Mouse (Mus musculus): ENCODE measurements at regions not wholly inside any gene's neighbourhood (a gene's known extent, or its start where the extent isn't known, plus 50 kb on each side); places are given as distances from the start of the nearest gene placed in this dataset.
"Not testable (repeated sequence)": the region's sequence is repeated elsewhere in the genome, so short reads cannot be mapped to it uniquely, and the experiment has no call there.

DNA sequence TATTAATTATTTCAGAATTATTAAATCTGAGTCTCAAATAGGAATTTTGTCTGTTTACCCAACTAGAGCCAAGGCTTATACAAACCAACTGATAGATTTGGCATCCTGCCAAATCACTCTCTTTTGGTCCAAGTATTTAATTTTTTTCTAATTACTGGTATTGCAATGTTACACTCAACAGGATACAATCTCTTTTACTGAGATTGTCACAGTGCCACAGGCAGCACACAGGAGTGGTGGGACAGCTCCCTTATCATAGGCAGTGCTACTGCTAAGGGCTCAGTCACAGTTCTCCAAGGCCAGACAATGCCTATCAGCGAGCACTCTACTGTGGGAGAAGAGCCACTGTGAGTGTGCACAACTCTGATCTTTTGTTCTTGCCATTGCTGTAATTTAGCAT lies 396.9 kb downstream of the Med10 start:
- DNase-seq (ENCODE audit: low spot score), result no peak

DNA sequence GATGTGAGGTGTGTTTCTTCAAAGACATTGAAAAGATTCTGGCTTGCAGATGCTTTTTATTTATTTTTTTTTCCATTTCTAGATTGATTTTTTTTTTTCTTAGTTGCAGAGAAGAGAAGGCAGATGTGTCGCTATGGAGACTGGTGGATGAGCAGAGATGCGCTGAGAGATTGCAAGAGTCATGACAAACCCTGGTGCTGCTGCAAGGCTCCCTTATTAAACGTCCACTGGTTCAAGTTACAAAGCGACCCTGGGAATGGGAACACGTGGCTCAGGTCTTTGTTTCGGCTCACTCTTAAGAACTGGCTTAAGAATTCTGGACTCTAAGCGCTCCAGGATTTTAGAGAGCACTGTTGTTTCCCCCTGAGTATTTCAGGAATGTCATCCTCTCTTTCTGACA lies 403.1 kb downstream of the Med10 start:
- no peak for DNase-seq (ENCODE audit: low spot score)

DNA sequence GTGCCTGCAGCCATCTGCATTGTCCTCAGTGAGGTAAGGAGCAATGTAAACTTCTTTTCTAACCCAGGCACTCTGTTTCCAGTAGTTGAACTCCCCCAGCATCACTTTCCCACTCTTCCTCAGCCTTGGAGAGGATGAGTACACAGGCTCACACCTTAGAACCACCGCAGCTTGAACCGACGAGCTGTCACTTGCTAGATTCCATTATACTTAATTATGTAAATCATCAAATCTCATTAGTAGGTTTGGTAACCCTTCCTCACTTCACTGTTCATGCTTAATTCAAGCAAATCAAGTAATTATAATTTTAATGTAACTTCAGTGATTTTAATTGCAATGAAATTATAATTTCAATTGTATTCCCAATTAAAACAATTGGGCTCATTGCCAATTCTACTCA lies 408.0 kb downstream of the Med10 start:
- DNase-seq (ENCODE audit: low spot score), result no peak

DNA sequence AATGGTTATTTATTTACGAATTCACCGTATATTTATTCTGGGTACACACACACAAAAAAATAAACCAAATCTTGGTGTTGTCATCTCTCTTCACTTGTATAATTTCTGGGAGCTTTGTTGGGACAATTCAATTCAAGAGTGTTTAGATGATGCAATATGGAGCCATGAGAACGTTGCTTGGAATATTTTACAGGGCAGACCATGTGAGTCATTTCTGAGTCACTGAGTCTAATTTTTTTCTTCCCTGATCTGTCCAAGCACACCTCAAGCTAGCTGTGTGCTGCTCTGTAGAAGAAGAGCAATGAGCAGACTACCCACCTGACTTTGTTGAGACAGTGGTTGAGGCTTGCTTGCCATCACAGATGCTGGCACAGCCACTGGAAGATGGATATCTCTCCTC lies 410.8 kb downstream of the Med10 start:
- no peak for DNase-seq (ENCODE audit: low spot score)

DNA sequence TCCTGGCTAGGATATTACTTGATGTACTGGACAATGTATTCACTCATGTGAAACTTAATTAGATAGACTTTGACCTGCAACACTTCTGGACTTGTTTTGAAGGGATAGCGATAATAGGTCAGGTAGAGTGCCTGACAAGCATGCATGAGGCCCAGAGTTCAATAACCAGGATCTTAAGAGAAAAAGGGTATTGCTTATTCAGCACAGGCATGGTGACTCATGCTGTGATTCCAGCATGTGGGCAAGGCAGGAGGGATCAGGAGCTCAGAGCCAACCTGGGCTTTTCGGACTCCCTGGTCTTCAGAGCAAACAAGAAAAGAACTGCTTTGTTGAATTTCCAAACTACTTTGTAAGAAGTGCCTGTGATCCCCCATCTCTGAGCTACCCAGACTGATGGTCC lies 411.4 kb downstream of the Med10 start:
- no peak for DNase-seq (ENCODE audit: low spot score)

DNA sequence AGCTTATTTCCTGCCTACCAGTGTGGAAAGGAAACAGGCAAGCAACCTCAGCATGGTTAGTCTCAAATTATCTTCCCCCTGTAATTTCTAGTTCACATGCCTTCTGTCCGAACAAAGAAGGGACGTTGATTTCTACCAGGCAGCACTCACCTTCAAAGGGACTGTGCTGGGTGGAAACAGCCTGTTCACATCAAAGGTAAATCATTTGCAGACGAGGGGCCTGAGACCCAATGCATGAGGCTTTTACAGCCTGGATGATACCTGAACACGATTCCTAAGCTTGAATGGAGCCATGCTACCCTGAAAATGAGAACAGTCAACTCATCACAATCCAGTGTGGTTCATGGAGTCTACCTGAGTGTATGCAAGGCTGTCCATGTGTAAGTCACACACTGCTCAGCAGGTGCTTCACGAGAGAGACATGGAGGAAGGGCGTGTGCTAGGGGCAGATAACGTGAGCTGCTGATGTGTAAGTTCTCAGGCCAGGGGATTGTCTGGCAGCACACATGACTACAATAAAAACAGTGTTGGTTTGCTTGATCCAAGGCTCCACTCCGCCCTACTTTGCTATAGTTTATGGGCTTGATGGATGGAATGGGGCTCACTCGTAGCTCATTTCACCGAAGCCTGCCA lies 411.9 kb downstream of the Med10 start:
- DNase-seq (ENCODE audit: low spot score), result no peak

DNA sequence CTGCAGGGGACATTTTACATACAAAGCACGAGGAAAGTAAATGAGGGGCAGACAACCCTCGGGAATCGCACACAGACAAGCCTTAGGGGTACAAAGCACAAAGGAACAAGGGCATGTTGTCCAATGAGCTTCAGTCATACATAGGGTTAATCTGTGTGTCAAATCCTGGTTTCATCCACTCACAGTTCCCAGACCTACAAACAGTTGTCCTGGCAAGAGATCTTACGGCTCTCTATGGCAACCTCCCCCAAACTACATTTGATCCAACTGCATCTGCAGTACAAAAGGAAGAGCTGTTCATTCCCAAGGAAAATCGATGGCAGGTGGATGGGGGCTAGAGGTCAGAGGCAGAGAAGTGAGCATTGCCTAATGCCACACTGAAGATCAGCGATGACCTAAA lies 413.9 kb downstream of the Med10 start:
- no peak for DNase-seq (ENCODE audit: low spot score)

DNA sequence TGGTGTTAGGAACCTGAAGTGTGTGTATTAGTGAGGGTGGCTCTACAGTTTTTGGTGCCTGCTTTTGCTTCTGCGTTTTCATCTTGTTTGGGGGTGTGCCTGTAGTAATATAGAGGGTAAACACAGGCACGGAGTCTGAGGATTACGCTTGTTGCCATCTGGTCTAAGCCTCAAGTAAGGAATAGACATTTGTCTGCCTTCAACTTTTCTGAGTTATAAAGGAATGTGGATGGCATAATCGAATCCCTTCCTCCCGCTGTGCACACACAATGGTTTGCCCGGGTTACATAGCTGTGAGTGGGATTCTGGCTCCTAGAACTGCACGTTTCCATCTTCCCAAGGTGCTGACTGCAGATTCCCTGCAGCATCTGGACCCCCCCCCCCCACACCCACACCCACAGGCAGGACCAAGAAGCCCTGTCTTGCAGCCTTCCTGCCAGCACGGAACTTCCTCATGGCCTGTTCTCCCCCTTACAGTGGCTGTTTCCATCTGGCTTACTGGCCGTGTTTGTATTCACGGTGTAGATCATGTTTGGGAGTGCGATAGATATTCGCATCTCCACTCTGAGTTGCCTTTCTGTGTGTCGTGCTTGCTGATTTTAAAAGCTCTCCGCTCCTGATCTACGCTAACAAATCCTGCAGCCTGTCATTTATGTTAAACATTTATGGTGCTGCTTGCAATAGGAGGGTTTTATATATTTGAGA lies 415.4 kb downstream of the Med10 start:
- no peak for DNase-seq (ENCODE audit: low spot score)

DNA sequence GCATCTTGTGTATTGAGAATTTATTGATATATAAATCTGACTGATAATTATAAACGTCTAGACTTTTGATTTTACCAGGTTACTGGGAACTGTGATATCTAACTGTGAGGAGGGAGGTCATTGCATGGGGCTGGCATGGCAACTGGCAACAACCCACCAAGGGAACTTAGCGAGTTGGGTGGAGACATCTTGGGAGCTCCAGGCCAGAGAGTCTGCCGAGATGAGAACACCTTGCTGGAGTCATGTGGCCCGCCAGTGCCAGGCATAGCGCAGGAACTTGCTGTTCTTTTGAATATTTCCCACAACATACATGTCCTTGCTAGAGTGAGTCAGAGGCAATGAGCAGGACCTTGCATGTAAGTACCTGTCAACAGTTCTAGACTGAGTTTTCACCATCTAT lies 413.9 kb downstream of the Ice1 start:
- DNase-seq (ENCODE audit: low spot score), result no peak

DNA sequence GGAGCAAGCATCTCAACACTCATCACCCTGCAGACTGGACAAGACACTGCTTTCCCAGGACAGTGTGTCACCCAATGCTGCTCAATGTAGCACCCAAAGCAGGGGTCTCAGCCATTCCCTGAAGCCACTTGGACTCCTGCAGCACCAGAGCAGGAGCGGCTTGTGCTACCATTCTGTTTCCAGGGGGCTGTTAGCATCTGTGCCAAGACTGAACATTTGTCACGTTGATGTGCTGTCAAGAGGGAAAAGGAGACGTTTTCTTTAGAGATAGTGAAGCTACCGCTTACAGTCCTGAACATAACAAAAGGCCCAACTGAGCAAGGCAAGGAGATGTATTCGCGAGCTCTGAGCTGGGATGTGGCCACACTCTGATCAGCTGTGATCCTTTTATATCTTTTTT lies 410.3 kb downstream of the Ice1 start:
- DNase-seq (ENCODE audit: low spot score), result no peak

DNA sequence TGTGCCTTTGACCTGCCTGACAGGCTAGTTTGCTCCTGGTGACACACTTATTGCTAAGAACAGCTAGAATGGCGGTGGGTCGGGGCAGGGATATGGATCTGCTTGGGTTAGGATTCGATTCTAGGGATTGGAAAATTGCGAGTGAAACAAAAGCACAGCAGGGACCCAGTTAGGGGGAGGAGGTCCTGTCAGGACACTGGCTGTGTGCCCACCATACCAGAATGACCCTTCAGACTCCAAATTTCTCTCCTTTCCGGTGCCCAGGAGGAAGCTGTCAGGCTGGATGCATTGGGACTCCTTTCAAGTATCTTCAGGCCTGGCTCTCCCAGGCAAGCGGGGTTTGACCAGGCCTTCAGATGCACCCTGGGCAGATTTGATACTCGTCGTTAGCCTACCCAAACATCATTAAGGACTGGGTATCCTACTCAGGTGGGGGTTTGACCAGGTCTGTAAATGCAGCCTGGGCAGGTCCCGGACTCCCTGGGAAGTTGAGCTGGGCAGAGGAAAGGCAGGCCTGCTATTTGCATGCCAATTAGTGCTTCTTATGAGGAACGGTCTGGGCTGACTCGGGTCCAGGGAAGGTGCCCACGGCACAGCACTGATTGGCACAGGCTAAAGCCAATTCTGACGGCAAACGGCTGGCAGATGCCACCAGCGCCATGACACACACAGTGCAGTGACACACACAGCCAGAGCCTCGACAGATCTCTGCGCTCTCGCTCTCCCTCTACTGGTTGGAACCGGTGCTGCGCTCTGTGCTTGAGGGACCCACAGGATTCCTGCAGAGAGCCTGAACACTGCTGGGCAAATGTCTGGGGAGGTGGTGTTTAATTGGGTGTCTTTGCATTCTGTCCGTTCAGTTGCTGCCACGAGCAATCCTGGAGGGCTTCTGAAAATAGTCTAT lies 403.3 kb downstream of the Ice1 start:
- DNase-seq (ENCODE audit: low spot score), result peak; percentile 59

DNA sequence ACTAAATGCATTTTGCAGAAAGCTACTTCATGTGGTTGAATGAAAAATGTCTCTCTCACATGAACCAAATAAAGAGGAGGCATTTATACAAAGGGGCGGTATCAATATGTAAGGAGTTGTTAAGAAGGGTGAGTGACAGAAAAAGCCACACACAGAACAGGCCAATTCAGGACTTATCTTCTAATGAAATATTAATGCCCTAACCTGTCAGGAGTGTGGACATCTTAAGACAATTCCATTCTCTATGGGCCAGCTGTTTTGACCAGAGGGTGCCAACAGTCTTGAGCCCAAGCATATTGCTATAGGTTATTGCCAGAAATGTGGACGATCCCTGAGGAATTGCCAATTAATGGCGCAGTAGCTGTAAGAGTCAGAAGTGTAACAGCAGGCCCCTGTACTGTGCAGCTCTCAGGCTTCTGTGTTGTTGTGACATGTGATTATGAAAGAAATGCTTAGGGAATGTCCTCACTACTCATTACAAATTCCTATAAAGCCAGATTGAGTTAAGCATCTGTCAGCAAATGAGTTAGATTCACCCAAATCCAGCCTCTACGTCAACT lies 393.8 kb downstream of the Ice1 start:
- no peak for DNase-seq (ENCODE audit: low spot score)

DNA sequence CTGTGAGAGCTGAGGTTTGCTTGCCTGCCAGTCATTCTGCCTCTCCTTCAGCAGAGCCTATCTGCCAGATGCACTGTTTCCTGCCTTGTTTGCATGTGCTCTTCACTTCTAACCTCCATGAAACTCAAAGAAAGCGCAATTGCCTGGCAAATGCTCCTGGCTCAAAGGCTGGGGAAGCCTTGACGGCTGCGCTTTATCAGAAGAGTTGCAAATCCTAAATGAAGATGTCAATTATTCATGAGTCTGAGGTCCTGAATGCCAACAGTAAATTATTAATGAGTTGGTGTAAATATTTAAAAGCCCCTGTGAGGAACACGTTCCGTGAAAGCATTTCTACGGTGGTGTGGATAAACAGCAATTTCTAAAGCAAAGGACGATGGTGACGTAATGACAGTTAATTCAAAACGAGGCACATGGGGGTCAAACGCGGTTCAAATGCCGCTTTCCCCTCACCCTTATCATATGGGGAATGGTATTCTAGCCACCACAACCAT lies 377.4 kb downstream of the Ice1 start:
- DNase-seq (ENCODE audit: low spot score), result no peak

DNA sequence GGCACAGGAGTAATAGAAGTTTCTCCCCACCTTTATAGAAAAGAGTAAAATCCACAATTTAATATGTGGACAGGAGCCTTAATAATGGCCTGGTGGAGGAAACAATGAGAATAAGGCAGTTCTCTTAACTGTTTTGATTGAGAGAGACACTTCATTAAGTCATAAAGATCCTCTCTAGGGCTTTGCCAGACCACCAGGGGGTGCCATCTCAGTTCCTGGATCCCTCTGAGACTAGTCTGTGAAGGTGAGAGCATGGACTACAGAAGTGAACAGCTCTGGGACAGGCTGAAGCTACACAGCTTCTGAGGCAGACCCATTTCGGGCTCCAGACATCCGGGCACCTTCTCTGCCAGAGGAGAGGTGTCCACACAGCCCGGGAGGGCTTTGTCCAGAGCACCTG lies 373.8 kb downstream of the Ice1 start:
- DNase-seq (ENCODE audit: low spot score), result no peak

DNA sequence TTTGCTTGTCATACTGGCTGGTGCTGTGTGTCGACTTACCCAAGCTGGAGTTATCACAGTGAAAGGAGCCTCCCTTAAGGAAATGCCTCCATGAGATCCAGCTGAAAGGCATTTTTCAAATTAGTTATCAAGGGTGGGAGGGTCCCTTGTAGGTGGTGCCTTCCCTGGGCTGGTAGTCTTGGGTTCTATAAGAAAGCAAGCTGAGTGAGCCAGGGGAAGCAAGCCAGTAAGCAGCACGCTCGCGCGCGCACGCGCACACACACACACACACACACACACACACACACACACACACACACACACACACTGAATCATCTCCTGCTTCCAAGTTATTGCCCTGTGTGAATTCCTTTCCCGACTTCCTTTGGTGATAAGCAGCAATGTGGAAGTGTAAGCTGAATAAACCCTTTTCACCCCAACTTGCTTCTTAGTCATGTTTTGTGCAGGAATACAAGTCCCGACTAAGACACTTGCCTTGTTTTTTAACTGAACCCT lies 360.5 kb downstream of the Ice1 start:
- DNase-seq (ENCODE audit: low spot score), result not testable (repeated sequence)

DNA sequence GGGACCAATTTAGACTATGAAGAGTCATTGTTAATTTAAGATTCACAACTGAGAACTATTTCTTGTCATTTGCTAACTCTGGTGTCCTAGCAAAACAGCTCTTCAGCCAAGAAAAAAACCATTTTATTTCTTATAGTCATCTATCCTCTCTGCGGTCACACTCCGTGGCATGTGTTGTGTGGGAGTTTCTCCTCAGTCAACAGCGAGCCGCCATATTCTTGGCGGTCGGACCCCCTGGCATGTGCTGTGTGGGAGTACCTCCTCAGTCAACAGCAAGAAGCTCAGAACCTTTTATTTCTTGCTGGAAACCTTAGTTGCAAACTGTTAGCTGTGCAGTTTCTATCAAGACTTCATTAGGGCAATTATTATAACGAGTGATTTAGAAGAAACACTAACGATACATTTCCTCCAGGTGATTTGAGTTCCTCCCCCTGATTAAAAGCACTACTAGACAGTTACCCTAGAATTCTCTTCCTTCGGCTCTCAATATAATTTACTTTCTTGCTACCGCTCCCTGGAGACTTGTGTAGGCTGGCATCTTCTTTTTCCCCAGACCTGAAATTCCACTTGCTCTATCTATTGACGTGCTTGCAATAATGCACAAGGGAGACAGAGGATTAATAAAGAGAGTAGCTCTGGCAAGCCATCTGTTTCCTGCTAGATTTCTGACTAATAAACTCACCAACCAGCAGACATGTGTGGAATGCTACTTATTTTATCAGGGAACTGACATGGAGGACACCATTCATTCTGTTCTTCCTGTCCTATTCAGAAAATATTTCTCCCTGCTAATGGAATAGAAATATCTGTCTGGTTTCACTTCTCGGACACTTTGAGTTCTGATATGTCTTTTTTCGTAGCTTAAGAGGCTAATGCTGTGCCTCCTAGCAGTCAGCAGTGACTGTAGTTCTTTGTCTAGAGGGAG lies 359.5 kb downstream of the Ice1 start:
- no peak for DNase-seq (ENCODE audit: low spot score)

DNA sequence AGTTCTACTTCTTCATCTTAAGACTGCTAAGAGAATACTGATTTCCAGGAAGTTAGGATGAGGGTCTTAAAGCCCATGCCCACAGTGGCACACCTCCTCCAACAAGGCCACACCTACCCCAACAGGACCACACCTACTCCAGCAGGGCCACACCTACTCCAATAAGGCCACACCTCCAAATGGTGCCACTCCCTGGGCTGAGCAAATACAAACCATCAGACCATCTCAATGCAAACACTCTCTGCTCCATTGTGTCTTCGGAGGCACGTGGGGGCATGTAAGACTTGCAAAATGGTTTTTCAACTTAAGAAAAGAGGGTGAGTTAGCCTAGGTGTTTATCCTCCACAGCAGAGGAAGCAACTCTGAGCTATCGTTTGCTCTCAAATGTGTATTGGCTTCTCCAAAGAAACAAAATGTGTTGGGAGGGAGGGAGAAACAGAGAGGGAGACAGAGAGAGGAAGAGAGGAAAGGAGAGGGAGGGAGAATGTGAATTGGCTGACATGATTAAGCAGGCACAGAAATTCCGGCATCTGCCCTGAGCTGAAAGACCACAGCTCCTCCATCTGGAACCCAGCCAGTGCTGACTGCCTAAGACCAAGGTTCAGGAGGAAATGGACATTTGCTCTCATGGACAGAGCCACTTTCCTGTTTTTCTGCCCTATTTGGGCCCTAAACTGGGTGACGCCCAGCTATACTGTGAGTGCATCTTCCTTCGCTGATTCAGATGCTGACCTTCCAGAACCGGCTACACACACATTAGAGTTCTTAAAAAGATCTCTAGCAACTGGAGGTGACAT lies 356.2 kb downstream of the Ice1 start:
- DNase-seq (ENCODE audit: low spot score), result no peak

DNA sequence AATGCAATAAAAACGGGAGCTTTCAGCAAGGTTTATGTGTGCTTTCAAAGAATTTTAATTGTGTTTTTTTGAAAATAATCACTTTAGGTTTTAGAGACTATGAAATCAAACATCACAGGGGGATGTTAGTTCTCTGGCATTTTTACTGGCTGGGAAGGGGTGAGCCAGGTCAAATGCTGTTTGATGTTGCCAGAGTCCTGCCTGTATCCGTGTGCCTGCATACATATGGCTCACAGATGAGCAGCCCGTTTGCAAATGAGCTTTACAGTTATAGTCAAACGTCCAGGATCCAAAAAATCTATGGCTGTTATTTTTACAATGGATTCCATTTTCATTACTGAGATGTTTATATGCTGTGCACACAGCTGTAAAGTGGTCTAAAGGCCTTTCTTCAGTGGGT lies 354.7 kb downstream of the Ice1 start:
- DNase-seq (ENCODE audit: low spot score), result no peak

DNA sequence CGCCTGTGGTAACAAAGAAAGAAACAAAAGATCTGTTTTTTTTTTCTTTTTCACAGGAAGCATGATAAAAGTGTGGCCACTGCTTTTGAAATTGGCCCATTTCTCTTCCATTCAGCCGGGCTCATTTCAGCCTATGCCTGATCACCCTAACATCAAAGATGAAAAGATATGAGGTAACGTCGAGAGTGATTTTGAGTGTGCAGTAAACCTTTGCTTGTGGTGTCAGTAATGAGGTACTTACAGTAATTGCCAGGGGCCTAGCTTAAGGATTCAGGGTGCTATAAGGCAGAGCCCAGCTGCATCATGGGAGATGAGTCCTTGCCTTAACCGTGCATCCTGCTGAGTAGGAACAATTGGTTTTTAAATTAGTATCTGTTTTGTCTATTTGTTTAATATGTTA lies 354.2 kb downstream of the Ice1 start:
- DNase-seq (ENCODE audit: low spot score), result no peak

DNA sequence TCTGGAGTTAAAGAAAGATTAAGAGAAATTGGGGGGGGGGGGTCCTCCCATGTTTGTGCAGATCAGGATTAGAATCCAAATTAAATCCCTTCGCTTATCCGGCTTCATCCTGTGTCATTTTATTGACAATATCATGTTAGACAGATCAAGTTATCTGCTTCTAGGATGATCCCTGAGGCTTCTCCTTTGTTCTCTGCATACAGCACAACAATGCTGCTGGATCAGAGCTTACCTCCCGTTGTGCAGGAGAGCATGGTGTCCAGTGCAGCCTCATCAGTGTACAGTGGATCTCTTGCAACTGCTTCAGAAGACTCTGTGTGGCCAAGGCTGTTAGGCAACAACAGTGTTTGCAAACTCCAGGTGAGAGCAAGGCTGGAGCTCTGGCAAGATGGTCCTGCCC lies 344.7 kb downstream of the Ice1 start:
- DNase-seq (ENCODE audit: low spot score), result no peak

Measured in urinary bladder, postnatal 25 days (tissue).